Mouse (Mus musculus) gastrocnemius, postnatal 36 days (tissue): ENCODE results near the gene Agmat. TPM values are rescaled to one million over a fixed set of nuclear protein-coding genes. Genes with fewer than 3 reads are reported as not detected.

Experiments
- DNase-seq, 2 experiments: peaks; one replicate each; pipeline ENCODE4 v3.0.0; 2022
- intact Hi-C: fragments of 180-260 bp; cut with DNase I; formaldehyde crosslinking; loops from one replicate; pipeline ENCODE4 v1.15.1; 2025
- total RNA-seq, 2 experiments: library from RNA; stranded (reverse); gene quantifications; 2 replicates each; pipeline ENCODE4 v1.2.3; 2021

Agmat gene
- total RNA-seq, 2 experiments from 2014 or later: 0.23 TPM; not detected in 1

DNA sequence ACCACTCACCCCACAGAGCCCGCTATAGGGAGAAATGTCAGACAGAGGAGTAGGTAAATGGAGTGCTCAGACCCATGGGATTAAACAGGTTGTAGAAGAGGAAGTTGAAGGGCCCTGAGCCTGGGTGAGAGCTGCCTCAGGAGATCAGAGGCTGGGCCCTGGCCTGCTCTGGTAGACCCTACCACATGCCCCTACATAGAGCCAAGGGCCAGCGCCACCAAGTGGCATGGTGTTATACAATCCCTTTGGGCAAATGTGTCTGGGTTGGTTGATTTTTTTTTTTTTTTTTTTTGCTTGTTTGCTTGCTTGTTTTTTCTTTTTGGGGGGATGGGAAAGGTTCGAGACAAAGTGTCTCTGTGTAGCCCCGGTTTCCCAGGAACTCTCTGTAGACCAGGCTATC is 57.6 kb downstream of the Agmat start:
- DNase-seq: no peak
- intact Hi-C loops: no loop called here

- intact Hi-C loops: no loop called here
- no peak for DNase-seq
Measured at GRCm38 (mm10) chr4:141805886-141806285, 59.4 kb downstream of the Agmat start.

Other genes starting within 250 kb of the Agmat start
- 10 to 100 TPM; 17.1 to 21.8 TPM for gene Spen, start 208.1 kb upstream of the Agmat start, total RNA-seq
- gene Fblim1, start 140.6 kb upstream of the Agmat start, total RNA-seq: under 1 TPM; 0.64 to 0.84 TPM
- gene Tmem82, start 128.0 kb upstream of the Agmat start, total RNA-seq: 1 to 10 TPM in 1 of 2 experiments, under 1 TPM in 1; 0.62 to 1.4 TPM
- 10 to 100 TPM; 10.3 to 26.0 TPM for gene Slc25a34, start 122.9 kb upstream of the Agmat start, total RNA-seq
- 10 to 100 TPM; 23.6 to 30.5 TPM for gene Plekhm2, start 81.8 kb upstream of the Agmat start, total RNA-seq
- 1 to 10 TPM; 5.2 to 9.3 TPM for gene Rsc1a1, start 61.1 kb upstream of the Agmat start, total RNA-seq
- gene Ddi2, start 23.3 kb upstream of the Agmat start, total RNA-seq: 10 to 100 TPM; 38.7 to 50.5 TPM
- 10 to 100 TPM; 10.7 to 11.1 TPM for gene Dnajc16, start 44.3 kb downstream of the Agmat start, total RNA-seq
- gene Casp9, start 46.9 kb downstream of the Agmat start, total RNA-seq: 1 to 10 TPM; 1.9 to 2.2 TPM
- gene Cela2a, start 79.5 kb downstream of the Agmat start, total RNA-seq: not detected
- not detected for gene Ctrc, start 99.7 kb downstream of the Agmat start, total RNA-seq
- gene Efhd2, start 128.2 kb downstream of the Agmat start, total RNA-seq: 1 to 10 TPM; 5.8 to 6.4 TPM